Mouse (Mus musculus) cortical plate, adult 2 months (tissue): Measurements from ENCODE around the gene Veph1.

Experiments
- CTCF ChIP-seq: fragments of 200-500 bp; IDR thresholded peaks from 2 replicates; pipeline ENCODE4 v1.5.1; 2011; ENCODE audit warnings: mild to moderate bottlenecking, control low read depth, low read length; ENCODE audit not compliant: insufficient read depth; ENCODE audit errors: extremely low read depth
- POLR2A ChIP-seq: fragments of 200-500 bp; IDR thresholded peaks from 2 replicates; pipeline ENCODE4 v1.6.1; 2011; ENCODE audit warnings: mild to moderate bottlenecking, low read length, control low read depth; ENCODE audit not compliant: insufficient read depth; ENCODE audit errors: extremely low read depth

DNA sequence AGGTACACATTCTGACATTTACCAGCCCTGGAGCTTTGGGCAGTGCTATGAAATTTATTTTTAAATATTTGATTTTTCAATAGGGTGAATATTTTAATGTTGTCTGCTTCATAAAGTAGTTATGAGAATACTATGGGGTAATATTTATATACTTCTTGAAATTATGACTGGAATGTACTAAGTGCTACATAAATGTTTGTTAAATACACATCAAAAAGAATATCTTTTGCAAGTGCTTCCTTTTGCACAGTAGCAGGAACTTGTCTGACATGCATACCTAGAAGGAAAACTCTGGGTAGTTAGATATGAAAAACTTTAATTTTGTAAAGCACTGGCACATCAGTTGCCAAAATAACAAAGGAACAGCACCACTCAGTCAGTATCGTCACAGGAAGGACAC lies 13.9 kb upstream of the Veph1 start:
- no peak for TF ChIP-seq CTCF
- TF ChIP-seq POLR2A = no peak
